In genomic region chr19:4756921-4757320, GRCm38 (mm10) we compare ENCODE assay signal across 8 mouse cellular contexts. TPM values are rescaled to one million over a fixed set of nuclear protein-coding genes. Genes with fewer than 3 reads are reported as not detected.
DNase-seq lines count a peak whose midpoint lies in the region; ATAC-seq and TF ChIP-seq lines count a peak whose summit lies in the region.
"Had no signal": no experiment of that assay in that cellular context is flagged by ENCODE, and none has a peak within 500 bp of the region (broad histone marks: within the 10 kb centered on the region; RNA-seq: fewer than 3 reads in every experiment).

No protein-coding gene starts in this region.

- H3K4me1 ChIP-seq in lung, embryonic 15.5 days: peaks cover 19% of the 10 kb centered on the region
- H3K4me1 ChIP-seq in forebrain, embryonic 10.5 days: peaks cover 35% of the 10 kb centered on the region
- peaks cover 16% of the 10 kb centered on the region for H3K4me1 ChIP-seq in limb, embryonic 14.5 days (ENCODE audit: control insufficient read depth, insufficient read depth, low read length)
- peaks cover 10% of the 10 kb centered on the region; the same call in 1 of the 2 replicates for H3K4me1 ChIP-seq in stomach, embryonic 14.5 days (ENCODE audit: control insufficient read depth, insufficient read depth, low read length)

- peak overlapping the region; percentile 70 for H3K4me2 ChIP-seq in lung, embryonic 15.5 days
- H3K4me2 ChIP-seq in limb, embryonic 14.5 days (replicated peaks; ENCODE audit: low read depth, low read length, severe bottlenecking): peak overlapping the region; percentile 76
- H3K4me2 ChIP-seq in stomach, embryonic 14.5 days (replicated peaks; ENCODE audit: low read depth, low read length): peak overlapping the region; percentile 53

- ATAC-seq in lung, embryonic 15.5 days (ENCODE audit: borderline replicate concordance, extremely low read depth, low FRiP score, low TSS enrichment): no peak
- no peak for ATAC-seq in limb, embryonic 14.5 days (ENCODE audit: low FRiP score, low read depth)
- ATAC-seq in stomach, embryonic 14.5 days (ENCODE audit: insufficient number of reproducible peaks, insufficient read depth, low FRiP score, low read depth): peak; percentile 2; the same call in 1 of the 2 replicates

- no peaks in the 10 kb centered on the region for H3K9me3 ChIP-seq in lung, embryonic 15.5 days
- H3K9me3 ChIP-seq in forebrain, embryonic 10.5 days: no peaks in the 10 kb centered on the region
- no peaks in the 10 kb centered on the region for H3K9me3 ChIP-seq in limb, embryonic 14.5 days (ENCODE audit: control insufficient read depth, low read length)
- H3K9me3 ChIP-seq in stomach, embryonic 14.5 days (ENCODE audit: control insufficient read depth, low read depth, low read length): no peaks in the 10 kb centered on the region

- no peak for TF ChIP-seq POLR2A in limb, embryonic 14.5 days (IDR thresholded peaks at IDR 0.05; ENCODE audit: borderline replicate concordance, extremely low read depth, insufficient read depth, insufficient read length)

- peak overlapping the region; percentile 68 for H3K4me3 ChIP-seq in lung, embryonic 15.5 days
- H3K4me3 ChIP-seq in forebrain, embryonic 10.5 days: peak overlapping the region; percentile 73
- H3K4me3 ChIP-seq in limb, embryonic 14.5 days (replicated peaks; ENCODE audit: low read length): peak overlapping the region; percentile 55
- H3K4me3 ChIP-seq in stomach, embryonic 14.5 days (ENCODE audit: low read depth, low read length): peak overlapping the region; percentile 63

- H3K36me3 ChIP-seq in lung, embryonic 15.5 days: peaks cover 21% of the 10 kb centered on the region
- H3K36me3 ChIP-seq in forebrain, embryonic 10.5 days (replicated peaks): peaks cover 45% of the 10 kb centered on the region
- H3K36me3 ChIP-seq in limb, embryonic 14.5 days (ENCODE audit: control insufficient read depth, insufficient read depth, low read length): peaks cover 24% of the 10 kb centered on the region
- H3K36me3 ChIP-seq in stomach, embryonic 14.5 days (ENCODE audit: control insufficient read depth, insufficient read depth, low read length): peaks cover 14% of the 10 kb centered on the region; the same call in 1 of the 2 replicates

- 1% methylated on average over 9 of the region's 9 CpGs for WGBS in lung, embryonic 15.5 days
- WGBS in forebrain, embryonic 10.5 days: 7% methylated on average over 9 of the region's 9 CpGs
- 2% methylated on average over 9 of the region's 9 CpGs for WGBS in limb, embryonic 14.5 days
- WGBS in stomach, embryonic 14.5 days: 4% methylated on average over 9 of the region's 9 CpGs

- no peak for DNase-seq in lung, postnatal 25 days (ENCODE audit: low spot score)
- DNase-seq in forebrain, embryonic 10.5 days (ENCODE audit: extremely low spot score, low spot score): no peak
- no peak for DNase-seq in limb, embryonic 14.5 days (ENCODE audit: low spot score)
- no peak for DNase-seq in layer of hippocampus, postnatal 14 days (ENCODE audit: low spot score in 2 of 2)
- no peak for DNase-seq in left cerebral cortex, adult 11 months (ENCODE audit: low spot score)

- peak overlapping the region; percentile 68 for H3K9ac ChIP-seq in lung, embryonic 15.5 days
- peak overlapping the region; percentile 84 for H3K9ac ChIP-seq in limb, embryonic 14.5 days (ENCODE audit: low read depth, low read length, severe bottlenecking)
- peak overlapping the region; percentile 71 for H3K9ac ChIP-seq in stomach, embryonic 14.5 days (replicated peaks; ENCODE audit: low read depth, low read length)

- H3K27ac ChIP-seq in lung, embryonic 15.5 days: peak overlapping the region; percentile 96
- peak overlapping the region; percentile 98 for H3K27ac ChIP-seq in forebrain, embryonic 10.5 days
- peak overlapping the region; percentile 89 for H3K27ac ChIP-seq in limb, embryonic 14.5 days (replicated peaks; ENCODE audit: low read depth, low read length)
- peak overlapping the region; percentile 91 for H3K27ac ChIP-seq in stomach, embryonic 14.5 days (ENCODE audit: low read length)

- H3K27me3 ChIP-seq in lung, embryonic 15.5 days: no peaks in the 10 kb centered on the region
- H3K27me3 ChIP-seq in forebrain, embryonic 10.5 days (ENCODE audit: poor library complexity, severe bottlenecking): no peaks in the 10 kb centered on the region
- H3K27me3 ChIP-seq in limb, embryonic 14.5 days (ENCODE audit: control insufficient read depth, insufficient read depth, low read length): no peaks in the 10 kb centered on the region
- no peaks in the 10 kb centered on the region for H3K27me3 ChIP-seq in stomach, embryonic 14.5 days (ENCODE audit: control insufficient read depth, insufficient read depth, low read length)

RNA-seq across cellular contexts. Expression of gene Rbm4b, which starts 0.6 kb away (rescaled TPM):
- 60.8 and 62.7 TPM in 2 replicates for polyA plus RNA-seq in lung, embryonic 15.5 days (2015; fragmentation: Nextera tagmentation; extraction: Ambion mirVana)
- polyA plus RNA-seq in forebrain, embryonic 10.5 days (2016; fragmentation: Nextera tagmentation; extraction: Ambion mirVana): 104 and 106 TPM in 2 replicates
- 36.9 and 38.1 TPM in 2 replicates for polyA plus RNA-seq in limb, embryonic 14.5 days (2012; rRNA removed)
- polyA plus RNA-seq in limb, embryonic 14.5 days (2014; fragmentation: Nextera tagmentation; extraction: Ambion mirVana): 63.2 and 71.8 TPM in 2 replicates
- polyA plus RNA-seq in stomach, embryonic 14.5 days (2014; fragmentation: Nextera tagmentation; extraction: Ambion mirVana): 72.2 and 79.1 TPM in 2 replicates
- total RNA-seq in layer of hippocampus, postnatal 14 days (2021): 10 to 100 TPM; 14.3 to 14.4 TPM

RNA-seq across cellular contexts. Expression of gene Rbm4, which starts 36.8 kb away (rescaled TPM):
- polyA plus RNA-seq in lung, embryonic 15.5 days (2015; fragmentation: Nextera tagmentation; extraction: Ambion mirVana): 57.6 and 64.1 TPM in 2 replicates
- polyA plus RNA-seq in forebrain, embryonic 10.5 days (2016; fragmentation: Nextera tagmentation; extraction: Ambion mirVana): 94.2 and 96.7 TPM in 2 replicates
- 107 and 111 TPM in 2 replicates for polyA plus RNA-seq in limb, embryonic 14.5 days (2012; rRNA removed)
- polyA plus RNA-seq in limb, embryonic 14.5 days (2014; fragmentation: Nextera tagmentation; extraction: Ambion mirVana): 78.9 and 82.6 TPM in 2 replicates
- polyA plus RNA-seq in stomach, embryonic 14.5 days (2014; fragmentation: Nextera tagmentation; extraction: Ambion mirVana): 58.0 and 60.7 TPM in 2 replicates
- total RNA-seq in layer of hippocampus, postnatal 14 days (2021): 10 to 100 TPM; 72.9 to 74.7 TPM

RNA-seq across cellular contexts. Expression of gene Sptbn2, which starts 46.0 kb away (rescaled TPM):
- polyA plus RNA-seq in lung, embryonic 15.5 days (2015; fragmentation: Nextera tagmentation; extraction: Ambion mirVana): 1.1 and 1.4 TPM in 2 replicates
- polyA plus RNA-seq in forebrain, embryonic 10.5 days (2016; fragmentation: Nextera tagmentation; extraction: Ambion mirVana): 6.6 and 8.3 TPM in 2 replicates
- 1.9 and 2.5 TPM in 2 replicates for polyA plus RNA-seq in limb, embryonic 14.5 days (2012; rRNA removed)
- 4.2 TPM in 2 replicates for polyA plus RNA-seq in limb, embryonic 14.5 days (2014; fragmentation: Nextera tagmentation; extraction: Ambion mirVana)
- polyA plus RNA-seq in stomach, embryonic 14.5 days (2014; fragmentation: Nextera tagmentation; extraction: Ambion mirVana): 3.7 and 3.9 TPM in 2 replicates
- 100 to 1,000 TPM; 663 to 667 TPM for total RNA-seq in layer of hippocampus, postnatal 14 days (2021)
- total RNA-seq: neutrophil, adult 5-6 weeks had no signal

RNA-seq across cellular contexts. Expression of gene Gm21992, which starts 54.5 kb away (rescaled TPM):
- 21.3 and 32.8 TPM in 2 replicates for polyA plus RNA-seq in lung, embryonic 15.5 days (2015; fragmentation: Nextera tagmentation; extraction: Ambion mirVana)
- 34.4 and 35.7 TPM in 2 replicates for polyA plus RNA-seq in forebrain, embryonic 10.5 days (2016; fragmentation: Nextera tagmentation; extraction: Ambion mirVana)
- 36.0 and 83.7 TPM in 2 replicates for polyA plus RNA-seq in limb, embryonic 14.5 days (2012; rRNA removed)
- 15.5 and 22.0 TPM in 2 replicates for polyA plus RNA-seq in limb, embryonic 14.5 days (2014; fragmentation: Nextera tagmentation; extraction: Ambion mirVana)
- polyA plus RNA-seq in stomach, embryonic 14.5 days (2014; fragmentation: Nextera tagmentation; extraction: Ambion mirVana): 32.0 and 35.8 TPM in 2 replicates
- total RNA-seq in layer of hippocampus, postnatal 14 days (2021): 10 to 100 TPM; 19.9 to 21.4 TPM

RNA-seq across cellular contexts. Expression of gene Rbm14, which starts 54.5 kb away (rescaled TPM):
- 91.3 and 95.3 TPM in 2 replicates for polyA plus RNA-seq in lung, embryonic 15.5 days (2015; fragmentation: Nextera tagmentation; extraction: Ambion mirVana)
- 137 and 140 TPM in 2 replicates for polyA plus RNA-seq in forebrain, embryonic 10.5 days (2016; fragmentation: Nextera tagmentation; extraction: Ambion mirVana)
- polyA plus RNA-seq in limb, embryonic 14.5 days (2012; rRNA removed): 69.9 and 98.5 TPM in 2 replicates
- polyA plus RNA-seq in limb, embryonic 14.5 days (2014; fragmentation: Nextera tagmentation; extraction: Ambion mirVana): 69.8 and 71.9 TPM in 2 replicates
- 75.9 and 77.7 TPM in 2 replicates for polyA plus RNA-seq in stomach, embryonic 14.5 days (2014; fragmentation: Nextera tagmentation; extraction: Ambion mirVana)
- 10 to 100 TPM; 56.1 to 57.2 TPM for total RNA-seq in layer of hippocampus, postnatal 14 days (2021)
